Mouse (Mus musculus): ENCODE results near the gene Itk.

Itk gene

GRCm38 (mm10) chr11:46309808-46310555 lies 79.3 kb downstream of the Itk start:
- in situ Hi-C loops (cut with MboI; ENCODE audit: unreplicated experiment in 2 of 2) = loop anchor here (5.0 kb wide), 2 partner anchors 33 to 38 kb away; no protein-coding TSS in a partner anchor

GRCm38 (mm10) chr11:46309111-46309741 lies 80.1 kb downstream of the Itk start:
- in situ Hi-C loops (cut with MboI; ENCODE audit: unreplicated experiment in 2 of 2) = no loop called here

DNA sequence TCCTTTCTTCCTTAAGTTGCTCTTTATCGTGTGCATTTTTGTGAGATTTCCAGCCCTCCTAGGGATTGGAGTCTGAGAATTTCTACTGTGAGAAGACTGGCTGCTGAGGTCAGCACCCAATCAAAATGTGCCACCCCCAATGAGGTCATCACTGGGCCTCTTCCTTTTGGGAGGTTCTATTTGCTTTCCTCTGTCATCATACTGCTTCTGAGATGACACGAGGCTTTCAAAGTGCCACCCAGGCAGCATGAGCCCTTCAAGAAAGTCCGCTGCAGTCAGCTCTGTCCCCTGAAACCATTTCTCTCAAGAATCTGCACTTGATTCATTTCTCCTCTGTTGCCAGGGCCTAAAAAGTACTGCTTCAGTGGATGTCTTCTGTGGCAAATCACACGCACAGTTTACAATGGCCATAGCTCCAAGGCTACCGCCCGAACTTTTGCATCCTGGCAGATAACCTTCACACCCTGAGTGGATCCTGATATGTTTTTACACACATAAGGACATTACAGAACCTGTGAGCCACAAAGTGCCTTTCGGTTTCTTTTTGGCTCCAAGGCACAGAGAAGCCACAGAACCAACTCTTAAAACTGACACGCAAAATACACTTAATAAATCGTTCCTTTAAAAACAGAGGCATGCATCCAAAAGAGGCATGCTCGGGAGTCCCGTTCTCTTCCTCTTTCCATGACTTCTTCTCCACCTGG lies 80.9 kb downstream of the Itk start:
- in situ Hi-C loops (cut with MboI; ENCODE audit: unreplicated experiment in 2 of 2) = no loop called here

- in situ Hi-C loops (cut with MboI; ENCODE audit: unreplicated experiment in 2 of 2) = no loop called here
These were observed 81.5 kb downstream of the Itk start for GRCm38 (mm10) chr11:46307768-46308167.

DNA sequence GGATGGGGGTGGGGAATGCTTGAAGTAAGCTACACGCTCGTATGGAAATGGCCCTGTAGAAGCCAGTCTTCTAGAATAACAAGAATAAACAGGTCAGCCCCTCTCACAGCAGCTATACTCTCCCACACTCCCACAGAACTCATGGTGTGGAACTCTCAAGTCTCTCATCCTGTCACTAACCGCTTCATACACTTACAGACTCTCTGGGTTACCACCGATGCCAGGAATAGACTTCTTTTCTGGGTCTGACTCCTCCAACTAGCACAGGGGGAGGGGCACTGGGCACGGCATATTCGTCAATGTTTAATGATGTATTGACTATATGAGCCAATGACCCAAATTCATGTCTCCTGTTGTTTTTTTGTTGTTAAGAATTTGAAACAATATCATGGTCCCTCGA lies 82.5 kb downstream of the Itk start:
- in situ Hi-C loops (cut with MboI; ENCODE audit: unreplicated experiment in 2 of 2) = no loop called here

DNA sequence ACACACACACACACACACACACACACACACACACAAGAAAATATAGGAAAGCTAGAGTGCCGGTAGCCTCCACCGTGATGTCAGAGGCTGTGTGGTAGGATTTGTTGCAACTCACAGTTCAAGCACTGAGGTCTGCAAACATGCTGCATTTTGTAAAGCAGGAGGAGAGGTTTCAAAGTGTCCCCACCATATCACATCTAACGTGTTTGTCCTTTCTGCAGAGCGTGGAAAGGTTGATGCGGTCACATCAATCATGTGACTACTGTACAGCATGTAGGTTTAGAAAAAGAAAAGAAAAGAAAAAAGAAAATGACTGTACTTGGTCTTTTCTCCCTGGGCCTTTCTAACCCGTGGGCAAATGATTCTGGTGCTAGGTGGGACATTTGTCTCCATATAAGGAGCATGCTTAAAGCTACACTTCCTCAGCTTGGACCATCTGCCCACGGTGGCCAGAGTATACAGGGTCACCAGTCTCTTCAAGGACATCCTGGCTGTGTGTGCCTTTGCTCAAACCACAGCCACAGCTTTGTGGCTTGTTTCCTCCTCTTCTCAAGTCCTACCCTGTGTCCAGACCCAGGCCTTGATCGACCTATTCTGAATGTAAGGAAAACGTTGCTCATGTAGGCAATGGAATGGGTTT lies 83.3 kb downstream of the Itk start:
- in situ Hi-C loops (cut with MboI; ENCODE audit: unreplicated experiment in 2 of 2) = no loop called here

- in situ Hi-C loops (cut with MboI; ENCODE audit: unreplicated experiment in 2 of 2) = no loop called here
These were observed 84.2 kb downstream of the Itk start for GRCm38 (mm10) chr11:46304864-46305710.

DNA sequence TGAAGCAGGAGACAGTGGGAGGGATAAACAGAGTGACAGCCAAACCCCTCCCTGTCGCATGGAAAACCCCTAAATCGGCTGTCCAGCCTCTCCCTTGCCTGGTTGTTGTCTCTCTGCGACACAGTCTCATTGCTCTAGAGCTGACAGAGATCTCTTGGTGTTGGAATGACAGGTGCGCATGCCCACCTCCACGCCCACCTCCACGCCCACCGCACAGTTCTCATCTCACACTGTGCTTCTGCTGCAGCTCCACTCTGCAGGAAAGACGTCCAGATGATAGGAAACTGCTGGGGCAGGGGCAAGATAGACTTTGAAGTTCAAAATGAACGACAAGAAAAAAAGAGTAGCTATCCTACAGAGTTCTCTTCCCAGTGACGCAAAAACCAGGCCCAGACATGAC lies 85.2 kb downstream of the Itk start:
- in situ Hi-C loops (cut with MboI; ENCODE audit: unreplicated experiment in 2 of 2) = no loop called here

GRCm38 (mm10) chr11:46302471-46302870 lies 86.8 kb downstream of the Itk start:
- in situ Hi-C loops (cut with MboI; ENCODE audit: unreplicated experiment in 2 of 2) = no loop called here

- in situ Hi-C loops (cut with MboI; ENCODE audit: unreplicated experiment in 2 of 2) = no loop called here
These were observed 87.6 kb downstream of the Itk start for GRCm38 (mm10) chr11:46301579-46302248.

DNA sequence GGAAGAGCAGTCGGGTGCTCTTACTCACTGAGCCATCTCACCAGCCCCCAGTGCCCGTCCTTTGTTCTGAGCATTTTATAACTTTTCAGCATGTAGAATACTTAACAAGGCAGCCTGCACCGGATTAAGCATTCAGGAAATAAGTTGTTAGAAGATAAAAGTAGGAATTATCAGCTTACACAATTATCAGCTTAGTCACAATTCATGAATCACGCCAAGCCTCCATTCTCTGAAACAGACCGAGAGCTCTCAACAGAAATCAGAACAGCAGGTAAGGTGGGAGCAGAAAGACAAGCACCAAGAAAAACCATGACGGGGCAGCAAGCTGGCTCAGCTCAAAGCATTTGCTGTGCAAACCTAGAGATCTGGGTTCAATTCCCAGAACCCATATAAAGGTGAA lies 89.4 kb downstream of the Itk start:
- in situ Hi-C loops (cut with MboI; ENCODE audit: unreplicated experiment in 2 of 2) = no loop called here

- in situ Hi-C loops (cut with MboI; ENCODE audit: unreplicated experiment in 2 of 2) = no loop called here
These were observed 90.2 kb downstream of the Itk start for GRCm38 (mm10) chr11:46298889-46299785.

DNA sequence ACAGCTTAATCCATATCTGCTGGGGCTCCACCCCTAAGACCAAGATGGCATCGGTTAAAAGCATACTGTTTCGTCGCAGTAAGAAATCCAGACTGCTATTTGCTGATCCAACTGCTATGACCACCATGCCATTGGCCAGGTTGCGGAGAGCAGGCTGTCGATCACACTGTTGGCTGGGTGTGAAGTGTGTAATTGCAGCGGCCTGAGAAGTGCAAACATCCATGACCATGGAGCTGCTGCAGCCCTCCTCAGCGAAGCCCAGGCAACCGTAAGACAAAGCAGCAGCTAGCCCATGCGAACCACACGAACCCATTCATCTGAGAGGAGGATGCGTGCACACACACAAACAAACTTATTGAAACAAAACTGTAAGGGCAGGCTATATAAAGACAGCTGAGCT lies 94.9 kb downstream of the Itk start:
- in situ Hi-C loops (cut with MboI; ENCODE audit: unreplicated experiment in 2 of 2) = no loop called here

DNA sequence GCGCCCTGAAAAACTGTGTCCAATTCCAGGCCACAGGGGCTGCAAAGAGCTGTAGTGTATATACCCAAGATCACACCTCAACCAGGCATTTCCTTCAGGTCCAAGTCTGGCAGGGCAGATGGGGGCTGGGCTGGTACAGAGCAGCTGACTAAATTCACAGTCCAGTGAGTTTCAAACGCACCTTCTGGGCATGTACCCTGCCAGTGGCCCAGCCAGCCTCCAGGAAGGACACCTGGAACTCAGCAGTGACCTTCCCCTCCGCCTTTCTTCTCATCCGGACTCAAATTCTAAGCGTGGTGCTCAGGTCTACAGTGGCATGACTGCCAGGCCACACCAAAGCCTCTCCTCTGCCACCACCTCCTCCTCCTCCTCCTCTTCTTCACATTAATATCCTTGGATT lies 95.8 kb downstream of the Itk start:
- in situ Hi-C loops (cut with MboI; ENCODE audit: unreplicated experiment in 2 of 2) = no loop called here

- in situ Hi-C loops (cut with MboI; ENCODE audit: unreplicated experiment in 2 of 2) = no loop called here
These were observed 98.3 kb downstream of the Itk start for GRCm38 (mm10) chr11:46290988-46291405.

- in situ Hi-C loops (cut with MboI; ENCODE audit: unreplicated experiment in 2 of 2) = no loop called here
These were observed 99.8 kb downstream of the Itk start for GRCm38 (mm10) chr11:46289561-46289960.

- in situ Hi-C loops (cut with MboI; ENCODE audit: unreplicated experiment in 2 of 2) = no loop called here
These were observed 100.3 kb downstream of the Itk start for GRCm38 (mm10) chr11:46289022-46289421.

- in situ Hi-C loops (cut with MboI; ENCODE audit: unreplicated experiment in 2 of 2) = no loop called here
These were observed 101.2 kb downstream of the Itk start for GRCm38 (mm10) chr11:46288091-46288490.

DNA sequence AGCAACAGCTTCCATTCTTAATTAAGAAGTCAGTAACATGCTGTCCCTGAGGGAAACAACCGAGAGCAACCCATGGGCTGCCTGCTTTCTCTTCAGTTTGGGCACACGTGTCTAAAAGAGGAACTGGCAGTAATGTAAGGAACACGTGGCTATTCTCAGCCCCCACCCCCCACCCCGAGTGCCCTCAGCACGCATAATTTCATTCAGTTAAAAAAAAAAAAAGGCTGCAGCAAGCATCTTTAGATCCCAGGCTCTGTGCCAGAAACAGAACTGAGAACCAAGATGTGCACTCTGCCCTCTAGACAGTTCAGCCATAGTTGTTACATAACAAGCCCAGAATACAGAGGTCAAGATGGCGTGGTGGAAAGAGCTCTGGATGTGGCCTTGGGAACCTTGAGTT lies 102.5 kb downstream of the Itk start:
- in situ Hi-C loops (cut with MboI; ENCODE audit: unreplicated experiment in 2 of 2) = no loop called here

Measured in v-Abl transformed pro-B cells (cell line).